Mouse (Mus musculus) c-Kit-negative CD71-positive TER-119-positive erythroid progenitor cells, embryonic 14.5 days (primary cell): ENCODE measurements around the gene Mtrr.
"Not testable (repeated sequence)": the region's sequence is repeated elsewhere in the genome, so short reads cannot be mapped to it uniquely, and the experiment has no call there.

Experiments used
- DNase-seq: peaks from one replicate; pipeline ENCODE4 v3.0.0-alpha.2; 2013; ENCODE audit warnings: low read depth, low spot score

Gene Mtrr

DNA sequence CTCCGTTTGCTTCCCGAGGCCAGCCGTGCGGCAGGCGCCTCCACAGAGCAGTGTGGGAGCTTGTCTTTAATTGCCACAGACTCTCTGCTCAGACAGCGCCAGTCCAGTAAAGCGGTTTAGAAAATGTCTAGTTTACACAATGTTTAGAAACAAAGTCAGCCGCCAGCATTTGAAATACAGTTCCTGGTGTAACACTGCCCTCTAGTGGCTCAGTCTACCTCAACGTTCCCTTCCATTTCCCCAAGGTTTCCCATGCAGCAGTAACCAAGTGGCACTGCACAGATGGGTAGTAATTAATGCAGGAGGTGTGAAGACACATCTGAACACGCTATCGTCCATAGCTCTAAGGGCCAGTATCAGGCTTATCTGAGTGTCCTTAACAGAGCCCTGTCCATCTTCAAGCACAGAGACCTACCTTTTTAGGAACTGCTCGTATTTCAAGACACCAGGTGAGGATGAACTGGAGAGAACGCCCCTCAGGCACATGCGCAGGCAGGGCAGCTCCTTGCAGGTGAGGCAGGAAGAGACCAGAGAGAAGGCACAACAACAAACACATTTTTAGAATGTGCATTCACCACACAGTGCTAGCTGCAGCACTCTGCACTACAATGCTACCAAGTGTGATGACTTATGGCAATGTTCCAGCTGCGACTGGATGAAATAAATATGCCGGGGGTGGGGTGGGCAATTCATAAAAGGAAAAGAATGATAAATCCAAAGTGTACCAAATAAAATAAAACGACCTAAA, 12.2 kb downstream of the Mtrr start:
- peak; percentile 15 for DNase-seq

DNA sequence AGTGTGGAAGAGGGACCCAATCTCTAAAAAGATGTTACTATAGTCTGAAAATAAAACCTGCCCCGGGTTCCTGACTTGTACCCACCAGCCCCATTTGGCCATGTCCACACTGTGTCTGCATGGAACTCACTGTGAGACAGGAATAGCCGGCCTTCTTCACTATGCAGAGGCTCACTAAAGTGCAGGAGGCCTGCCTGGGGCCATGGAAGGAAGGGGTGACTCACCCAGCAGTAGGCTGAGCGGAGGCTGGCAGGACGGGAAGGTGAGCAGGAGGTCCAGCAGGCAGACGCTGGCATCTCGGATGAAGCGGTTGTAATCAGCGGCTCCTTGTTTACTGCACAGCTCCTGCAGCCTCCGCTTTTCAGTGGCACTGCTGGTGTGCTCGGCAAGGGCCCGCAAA, 13.4 kb downstream of the Mtrr start:
- DNase-seq: no peak

DNA sequence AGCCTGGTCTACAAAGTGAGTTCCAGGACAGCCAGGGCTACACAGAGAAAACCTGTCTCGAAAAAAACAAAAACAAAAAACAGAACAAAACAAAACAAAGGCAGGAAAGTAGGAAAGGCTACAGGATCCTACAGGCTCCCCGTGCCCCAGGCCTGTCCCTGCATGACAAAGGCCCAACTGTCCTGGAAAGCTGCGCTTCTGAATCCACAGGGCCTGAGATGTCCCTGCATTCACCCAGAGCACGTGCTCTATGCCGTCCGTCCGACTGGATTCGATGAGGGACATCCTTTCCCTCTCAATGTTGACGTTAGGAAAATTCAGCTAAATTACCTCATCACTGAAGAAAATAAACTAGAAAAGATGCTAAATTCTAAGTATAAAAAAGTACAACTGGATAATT, 13.8 kb downstream of the Mtrr start:
- no peak for DNase-seq

DNA sequence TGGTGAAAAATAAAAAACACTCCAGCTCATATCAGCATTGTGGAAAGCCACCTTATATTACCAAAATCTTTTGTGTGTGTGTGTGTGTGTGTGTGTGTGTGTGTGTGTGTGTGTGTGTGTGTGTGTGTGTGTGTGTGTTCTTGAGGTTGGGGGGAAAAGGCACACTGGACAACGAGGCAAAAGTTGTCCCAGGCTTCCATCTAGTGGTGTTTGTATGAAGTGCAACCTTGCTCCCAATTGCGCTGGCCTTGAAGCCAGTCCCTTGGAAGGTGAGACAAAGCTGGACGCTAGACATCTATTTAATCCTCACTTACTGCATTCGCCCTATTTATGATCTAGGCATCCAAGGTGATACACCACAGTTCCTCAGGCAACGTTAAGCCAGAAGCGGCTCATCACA, 28.6 kb downstream of the Mtrr start:
- not testable (repeated sequence) for DNase-seq
